Mouse (Mus musculus): ENCODE measurements around the gene Tars2. TPM values are rescaled to one million over a fixed set of nuclear protein-coding genes. Genes with fewer than 3 reads are reported as not detected.
A peak's percentile ranks its signal among the peaks of the same experiment; 100 is the strongest.

The Tars2 gene
- total and polyA plus RNA-seq, 3 experiments: 59.8 to 97.6 (median 71.1) TPM

DNA sequence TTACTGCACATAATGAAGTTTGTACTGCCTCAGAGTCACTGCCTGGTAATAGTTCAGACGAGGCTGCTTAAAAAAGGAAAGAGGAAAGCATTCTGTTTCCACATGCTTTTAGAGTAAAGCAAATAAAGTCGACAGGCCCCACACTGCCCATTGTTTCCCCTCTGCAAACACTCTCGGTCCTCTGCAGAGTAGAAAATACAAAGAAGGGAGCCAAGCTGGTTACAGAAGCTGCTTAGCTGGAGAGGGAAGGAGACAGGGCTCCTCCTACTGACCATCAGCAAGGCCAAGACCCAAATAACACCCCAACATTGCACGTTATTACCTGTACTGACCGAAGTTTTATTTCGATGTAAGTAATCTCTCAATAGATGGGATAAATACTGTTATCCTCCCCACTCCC, 3.0 kb upstream of the Tars2 start:
- H3K36me3 ChIP-seq (replicated peaks in 1 of 2; ENCODE audit: control insufficient read depth in 1 of 2, insufficient read depth in 1 of 2, low read length in 1 of 2): peaks cover 23 to 55% of the 10 kb centered on the region in 2 experiments
- no peak overlapping the region for H3K4me2 ChIP-seq (ENCODE audit: insufficient read depth, low read depth, poor library complexity, severe bottlenecking)
- no peaks in the 10 kb centered on the region for H3K9me3 ChIP-seq (replicated peaks; ENCODE audit: low read length)
- no peak for DNase-seq (ENCODE audit: extremely low read depth)
- no peak overlapping the region for H3K4me3 ChIP-seq (replicated peaks in 1 of 3; ENCODE audit: low read depth in 2 of 3, low read length in 2 of 3, poor library complexity in 1 of 3)
- no peaks in the 10 kb centered on the region for H3K79me2 ChIP-seq (replicated peaks; ENCODE audit: control insufficient read depth, extremely low read depth, insufficient read depth, poor library complexity, severe bottlenecking)
- no peak overlapping the region for H3K27ac ChIP-seq (ENCODE audit: insufficient read depth, low read depth)
- peak in 1 of 2 experiments; percentile 16; a peak in 1 of 4 replicates for TF ChIP-seq CTCF (conservative IDR thresholded peaks at IDR 0.05 in 1 of 2, IDR thresholded peaks at IDR 0.05 in 1 of 2; ENCODE audit: low read depth in 2 of 2, low read length in 2 of 2)
- no peak for TF ChIP-seq JUN (IDR thresholded peaks at IDR 0.05; ENCODE audit: insufficient read depth, low read depth, low read length)
- no peak for TF ChIP-seq TBP (conservative IDR thresholded peaks at IDR 0.05; ENCODE audit: low read depth, low read length)
- TF ChIP-seq USF2 (conservative IDR thresholded peaks at IDR 0.05; ENCODE audit: low read depth, low read length): no peak
- no peak for TF ChIP-seq USF1 (IDR thresholded peaks at IDR 0.05; ENCODE audit: low read depth, low read length)
- no peaks in the 10 kb centered on the region for H3K27me3 ChIP-seq (replicated peaks)
- H3K9ac ChIP-seq (ENCODE audit: insufficient read depth, low read depth): no peak overlapping the region
- H3K4me1 ChIP-seq (ENCODE audit: control insufficient read depth in 1 of 2, insufficient read depth in 2 of 2): peaks cover 3 to 12% of the 10 kb centered on the region in 2 experiments; a peak in 2 of 4 replicates
- in situ Hi-C loops (cut with MboI; ENCODE audit: low pct_ligation_motif_present, low pct_unique_long_range_greater_than_20kb, low sequenced_read_pairs) (loop anchor here (25.0 kb wide), 1 partner anchor 251 kb away; no protein-coding TSS in a partner anchor), dilution Hi-C loops (cut with MboI; ENCODE audit: extremely low pct_ligation_motif_present, extremely low pct_unique_long_range_greater_than_20kb, low sequenced_read_pairs) (no loop called here)

- H3K9ac ChIP-seq (ENCODE audit: insufficient read depth, low read depth): no peak overlapping the region
- in situ Hi-C loops (cut with MboI; ENCODE audit: low pct_ligation_motif_present, low pct_unique_long_range_greater_than_20kb, low sequenced_read_pairs): loop anchor here (25.0 kb wide), 1 partner anchor 249 kb away; no protein-coding TSS in a partner anchor
- no peak for DNase-seq (ENCODE audit: extremely low read depth)
- H3K27ac ChIP-seq (ENCODE audit: insufficient read depth, low read depth): no peak overlapping the region
- H3K4me1 ChIP-seq (ENCODE audit: control insufficient read depth in 1 of 2, insufficient read depth in 2 of 2): peaks cover 3 to 16% of the 10 kb centered on the region in 2 experiments; a peak in 2 of 4 replicates
- dilution Hi-C loops (cut with MboI; ENCODE audit: extremely low pct_ligation_motif_present, extremely low pct_unique_long_range_greater_than_20kb, low sequenced_read_pairs): no loop called here
- H3K36me3 ChIP-seq (replicated peaks in 1 of 2; ENCODE audit: control insufficient read depth in 1 of 2, insufficient read depth in 1 of 2, low read length in 1 of 2): peaks cover 23 to 47% of the 10 kb centered on the region in 2 experiments
- no peaks in the 10 kb centered on the region for H3K9me3 ChIP-seq (replicated peaks; ENCODE audit: low read length)
- no peak overlapping the region for H3K4me2 ChIP-seq (ENCODE audit: insufficient read depth, low read depth, poor library complexity, severe bottlenecking)
- no peak overlapping the region for H3K4me3 ChIP-seq (replicated peaks in 1 of 3; ENCODE audit: low read depth in 2 of 3, low read length in 2 of 3, poor library complexity in 1 of 3)
- TF ChIP-seq MYC (IDR thresholded peaks at IDR 0.05; ENCODE audit: low read depth, low read length) (no peak), CHD1 (IDR thresholded peaks at IDR 0.05; ENCODE audit: low read depth, low read length) (no peak), SMC3 (IDR thresholded peaks at IDR 0.05; ENCODE audit: low read depth, low read length) (no peak), ELF1 (IDR thresholded peaks at IDR 0.05; ENCODE audit: low read depth, low read length) (no peak), GABPA (IDR thresholded peaks at IDR 0.05; ENCODE audit: insufficient replicate concordance, low read depth, low read length) (no peak), ZMIZ1 (IDR thresholded peaks at IDR 0.05; ENCODE audit: low read depth, low read length) (no peak), JUND (conservative IDR thresholded peaks at IDR 0.05; ENCODE audit: low read depth, low read length) (no peak), UBTF (IDR thresholded peaks at IDR 0.05; ENCODE audit: low read depth, low read length) (no peak), IRF4 (IDR thresholded peaks at IDR 0.05; ENCODE audit: low read depth, low read length) (no peak), KAT2A (IDR thresholded peaks at IDR 0.05; ENCODE audit: insufficient replicate concordance, low read length) (no peak), NELFE (IDR thresholded peaks at IDR 0.05; ENCODE audit: low read depth, low read length) (no peak)
- H3K27me3 ChIP-seq (replicated peaks): no peaks in the 10 kb centered on the region
- no peaks in the 10 kb centered on the region for H3K79me2 ChIP-seq (replicated peaks; ENCODE audit: control insufficient read depth, extremely low read depth, insufficient read depth, poor library complexity, severe bottlenecking)
These were observed 1.8 kb upstream of the Tars2 start for GRCm38 (mm10) chr3:95761771-95762170.

Data from CH12.LX (cell line).